Mouse (Mus musculus): ENCODE measurements around the gene Dnaja3.
A peak's percentile ranks its signal among the peaks of the same experiment; 100 is the strongest.

Dnaja3 gene

DNA sequence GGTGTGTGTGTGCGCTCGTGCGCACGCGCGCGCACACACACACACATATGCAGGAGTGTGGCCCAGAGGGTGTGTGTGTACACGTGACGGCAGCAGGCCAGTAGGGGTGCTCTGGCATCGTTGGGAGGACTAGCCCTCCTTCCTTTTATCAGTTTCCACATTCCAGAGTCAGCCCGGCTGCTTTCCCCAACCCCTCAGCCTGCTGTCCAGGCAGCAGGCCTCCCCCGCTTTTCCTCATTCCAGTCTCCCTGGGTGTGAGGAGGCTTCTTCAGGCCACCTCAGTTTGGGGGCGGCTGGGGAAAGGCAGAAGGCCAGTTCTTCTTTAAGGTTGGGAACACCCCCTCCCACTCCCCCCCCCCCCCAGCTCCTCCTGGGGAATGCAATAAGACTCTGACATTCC is 2.4 kb downstream of the Dnaja3 start:
- peak; percentile 81 for DNase-seq (ENCODE audit: low read depth, low spot score)

GRCm38 (mm10) chr16:4642937-4643336 is 3.1 kb downstream of the Dnaja3 start:
- no peak for DNase-seq (ENCODE audit: low read depth, low spot score)

GRCm38 (mm10) chr16:4643670-4644419 is 4.1 kb downstream of the Dnaja3 start:
- DNase-seq (ENCODE audit: low read depth, low spot score), result no peak

GRCm38 (mm10) chr16:4645867-4646266 is 6.1 kb downstream of the Dnaja3 start:
- no peak for DNase-seq (ENCODE audit: low read depth, low spot score)

GRCm38 (mm10) chr16:4646831-4647230 is 7.0 kb downstream of the Dnaja3 start:
- DNase-seq (ENCODE audit: low read depth, low spot score), result no peak

GRCm38 (mm10) chr16:4647651-4648141 is 7.9 kb downstream of the Dnaja3 start:
- no peak for DNase-seq (ENCODE audit: low read depth, low spot score)

- peak; percentile 44 for DNase-seq (ENCODE audit: low read depth, low spot score)
Observed at GRCm38 (mm10) chr16:4648416-4649023, 8.7 kb downstream of the Dnaja3 start.

GRCm38 (mm10) chr16:4649211-4649610 is 9.4 kb downstream of the Dnaja3 start:
- no peak for DNase-seq (ENCODE audit: low read depth, low spot score)

DNA sequence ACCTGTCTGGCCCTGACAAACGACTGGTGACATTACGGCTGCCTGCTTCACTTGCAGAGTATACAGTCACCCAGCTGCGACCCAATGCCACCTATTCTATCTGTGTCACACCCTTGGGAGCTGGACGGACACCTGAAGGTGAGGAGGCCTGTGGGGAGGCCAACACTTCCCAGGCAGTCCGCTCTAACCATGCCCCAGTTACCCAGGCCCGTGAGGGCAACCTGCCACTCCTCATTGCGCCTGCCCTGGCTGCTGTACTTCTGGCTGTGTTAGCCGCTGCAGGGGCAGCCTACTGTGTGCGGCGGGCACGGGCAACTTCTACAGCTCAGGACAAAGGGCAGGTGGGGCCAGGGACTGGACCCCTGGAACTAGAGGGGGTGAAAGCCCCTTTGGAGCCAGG is 9.9 kb downstream of the Dnaja3 start:
- DNase-seq (ENCODE audit: low read depth, low spot score), result no peak

DNA sequence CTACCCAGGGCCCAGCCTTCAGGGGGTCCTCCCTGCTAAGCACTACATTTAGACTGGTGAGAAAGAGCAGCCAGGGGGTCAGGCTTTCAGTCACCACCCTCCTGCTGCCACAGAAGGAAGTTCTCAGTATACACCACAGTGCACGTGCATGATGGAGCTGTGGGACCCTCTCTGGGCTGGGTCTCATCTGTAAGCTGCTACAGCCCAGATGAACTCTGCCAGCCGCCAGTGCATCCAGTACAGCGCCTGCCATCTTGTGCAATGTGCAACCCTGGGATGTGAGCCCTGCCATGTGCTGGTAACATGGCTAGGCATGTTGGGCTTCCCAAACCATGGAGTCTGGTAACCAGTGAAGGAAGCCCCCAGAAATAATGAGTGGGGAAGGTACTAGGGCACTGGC is 10.4 kb downstream of the Dnaja3 start:
- no peak for DNase-seq (ENCODE audit: low read depth, low spot score)

- no peak for DNase-seq (ENCODE audit: low read depth, low spot score)
Observed at GRCm38 (mm10) chr16:4651081-4651480, 11.3 kb downstream of the Dnaja3 start.

DNA sequence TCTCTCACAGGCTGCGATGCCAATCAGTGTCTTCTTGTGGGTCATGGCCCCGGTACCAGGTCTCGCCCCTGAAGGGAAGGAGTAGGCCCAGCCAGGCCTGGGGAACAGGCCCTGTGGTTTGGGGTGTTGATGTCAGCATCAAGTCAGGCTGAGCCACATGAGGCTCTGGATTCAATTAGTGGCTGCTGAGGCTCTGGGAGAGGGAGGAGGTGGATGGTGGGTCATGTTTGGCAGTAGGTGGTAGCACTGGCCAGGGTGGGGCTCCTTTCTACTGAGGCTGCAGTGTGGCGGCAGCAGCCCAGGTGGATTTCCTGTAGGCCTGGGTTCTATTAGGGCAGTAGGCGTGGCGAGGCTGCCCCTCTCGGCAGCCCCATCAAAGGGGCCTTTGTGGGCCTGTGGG is 11.8 kb downstream of the Dnaja3 start:
- no peak for DNase-seq (ENCODE audit: low read depth, low spot score)

DNA sequence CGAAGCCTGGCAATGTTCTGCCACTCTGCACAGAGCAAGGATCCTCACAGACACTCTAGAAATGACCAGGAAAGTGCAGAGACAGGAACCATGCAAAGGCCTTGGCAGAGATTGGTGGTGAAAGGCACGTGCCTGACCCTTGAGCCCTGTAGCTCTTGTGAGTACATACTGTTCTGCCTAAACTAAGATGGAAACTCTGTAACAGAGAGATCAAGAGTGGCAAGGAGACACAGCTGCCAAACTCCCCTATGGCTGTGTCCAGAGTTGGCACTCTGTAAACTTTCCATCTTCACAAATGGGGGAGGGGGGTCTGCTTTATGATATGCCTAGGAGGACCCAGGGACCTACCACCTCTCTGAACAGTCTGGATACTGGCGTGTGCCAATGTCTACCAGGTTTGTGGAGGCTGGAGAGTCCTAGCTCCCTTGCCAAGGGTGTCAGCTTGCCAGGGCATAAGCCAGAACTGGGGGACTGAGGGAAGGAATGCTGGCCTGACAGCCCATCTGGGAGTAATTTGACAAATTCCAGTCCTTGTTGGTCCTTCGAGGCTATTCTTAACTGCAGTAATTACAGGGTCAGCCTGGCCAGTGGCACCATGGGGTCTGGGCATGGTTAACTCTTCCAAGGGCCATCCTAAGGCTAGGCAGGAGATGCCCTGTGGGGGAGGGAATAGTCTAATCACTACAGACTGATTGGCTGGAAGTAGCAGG is 13.1 kb downstream of the Dnaja3 start:
- no peak for DNase-seq (ENCODE audit: low read depth, low spot score)

DNA sequence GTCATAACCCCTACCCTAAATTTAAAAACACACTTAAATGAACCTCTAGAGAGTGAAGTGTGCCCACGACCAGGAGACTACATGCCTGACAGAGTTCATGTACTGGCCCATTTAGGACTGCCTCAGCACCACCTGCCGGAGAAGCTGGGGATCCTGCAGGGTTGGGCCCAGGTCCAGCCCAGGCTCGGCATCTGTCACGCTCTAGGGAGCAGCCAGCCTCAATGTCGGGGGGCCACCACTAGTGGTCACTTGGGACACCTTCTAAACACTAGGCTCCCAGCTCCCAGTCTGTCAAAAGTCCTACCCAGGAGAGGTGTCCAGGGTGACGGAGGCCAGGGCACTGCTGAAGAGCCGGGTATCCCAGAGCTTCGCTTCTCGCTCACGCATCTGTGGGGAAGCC is 14.9 kb downstream of the Dnaja3 start:
- DNase-seq (ENCODE audit: low read depth, low spot score), result no peak

DNA sequence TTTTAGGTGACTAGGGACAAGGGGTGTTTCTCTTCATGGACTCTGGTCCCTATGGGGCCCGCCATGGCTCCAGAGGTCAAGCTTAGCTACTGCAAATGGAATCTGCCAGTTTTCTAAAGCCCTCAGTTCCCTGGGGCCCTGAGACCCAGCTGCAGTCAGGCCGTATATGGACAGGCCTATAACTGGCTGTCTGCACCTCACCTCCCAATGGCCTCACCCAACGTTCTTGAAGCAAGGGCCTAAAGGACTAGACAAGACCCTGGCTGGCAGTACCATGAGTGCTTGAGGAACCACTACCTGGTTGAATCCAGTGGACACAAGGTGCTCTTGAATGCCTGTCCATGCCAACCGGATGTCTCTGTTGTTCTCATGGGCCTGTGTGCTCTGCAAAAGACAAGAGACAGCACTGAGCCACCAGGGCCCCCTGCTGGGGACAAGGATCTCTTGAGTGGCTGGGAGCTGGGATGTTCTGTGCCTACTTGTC is 15.5 kb downstream of the Dnaja3 start:
- DNase-seq (ENCODE audit: low read depth, low spot score), result no peak

- no peak for DNase-seq (ENCODE audit: low read depth, low spot score)
Observed at GRCm38 (mm10) chr16:4655764-4656570, 16.2 kb downstream of the Dnaja3 start.

GRCm38 (mm10) chr16:4656571-4657081 is 16.8 kb downstream of the Dnaja3 start:
- no peak for DNase-seq (ENCODE audit: low read depth, low spot score)

DNA sequence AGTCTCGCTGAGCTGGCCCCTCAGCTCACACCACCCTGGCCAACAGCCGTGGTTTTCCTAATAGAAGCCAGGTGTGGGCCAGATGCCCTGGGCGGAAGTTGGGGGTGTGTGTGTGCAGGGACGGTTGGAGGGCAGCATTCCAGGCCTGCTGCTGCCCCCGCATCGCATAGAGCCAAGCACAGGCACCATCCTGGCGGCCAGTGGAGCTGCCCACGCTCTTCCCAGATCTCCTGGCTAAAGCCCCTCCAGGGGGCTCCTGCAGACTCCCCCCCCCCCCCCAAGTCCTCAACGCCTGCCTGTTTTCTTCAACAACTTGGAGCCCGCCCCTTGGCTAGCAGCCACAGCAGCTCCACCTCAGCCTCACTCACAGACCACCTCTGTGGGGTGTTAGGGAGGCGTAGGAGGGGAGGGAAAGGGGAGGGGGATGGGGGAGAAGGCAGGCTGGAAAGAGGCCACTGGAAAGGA is 19.0 kb downstream of the Dnaja3 start:
- DNase-seq (ENCODE audit: low read depth, low spot score), result peak; percentile 33

DNA sequence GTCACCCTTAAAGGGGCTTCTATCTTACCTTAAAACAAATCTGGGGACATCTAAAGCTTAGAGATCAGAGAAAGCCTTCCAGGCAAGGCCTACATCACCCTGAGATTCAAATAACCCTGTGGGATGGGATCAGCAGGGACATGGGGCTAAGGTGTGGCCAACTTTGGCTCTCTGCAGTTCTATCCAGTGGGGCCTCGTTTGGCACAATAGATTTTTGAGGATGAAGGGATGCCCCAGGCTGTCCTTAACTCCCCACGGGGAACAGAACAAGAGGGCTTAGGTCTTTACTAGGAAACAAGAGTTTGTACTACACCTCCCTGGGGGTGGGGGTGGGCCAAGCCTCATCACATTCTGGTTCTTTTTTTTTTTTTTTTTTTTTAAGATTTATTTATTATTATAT is 19.5 kb downstream of the Dnaja3 start:
- DNase-seq (ENCODE audit: low read depth, low spot score), result peak; percentile 27

- DNase-seq (ENCODE audit: low read depth, low spot score), result no peak
Observed at GRCm38 (mm10) chr16:4661605-4662004, 21.8 kb downstream of the Dnaja3 start.

DNA sequence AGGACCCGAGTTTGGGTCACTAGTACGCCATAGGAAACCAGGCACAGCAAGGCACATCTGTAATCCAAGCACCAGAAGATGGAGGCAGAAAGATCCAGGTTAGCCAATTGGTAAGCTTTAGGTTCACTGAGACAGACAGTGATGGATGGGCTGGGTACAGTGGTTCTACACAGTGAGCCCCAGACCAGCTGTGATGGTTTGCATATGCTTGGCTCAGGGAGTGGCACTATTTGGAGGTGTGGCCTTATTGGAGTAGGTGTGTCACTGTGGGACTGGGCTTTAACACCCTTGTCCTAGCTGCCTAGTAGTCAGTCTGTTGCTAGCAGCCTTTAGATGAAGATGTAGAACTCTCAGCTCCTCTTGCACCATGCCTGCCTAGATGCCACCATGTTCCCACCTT is 24.0 kb downstream of the Dnaja3 start:
- peak; percentile 57 for DNase-seq (ENCODE audit: low read depth, low spot score)
